Mouse (Mus musculus) stomach, postnatal 0 days (tissue): ENCODE data around the gene Dpy19l1. TPM values are rescaled to one million over a fixed set of nuclear protein-coding genes. Genes with fewer than 3 reads are reported as not detected.

Source experiments
- ATAC-seq: fragments of 200-750 bp; cut with Nextera tagmentation; 2 replicates; pipeline ENCODE4 v1.8.0; 2017; ENCODE audit not compliant: low FRiP score, low TSS enrichment
- DNase-seq: peaks from one replicate; pipeline ENCODE4 v3.0.0-alpha.2; 2016; ENCODE audit warnings: low spot score
- H3K27ac ChIP-seq: fragments of 300-500 bp; sonication (generic); replicated peaks from 2 replicates; pipeline ENCODE4 v1.5.1; 2014; ENCODE audit warnings: mild to moderate bottlenecking, control low read depth
- H3K27me3 ChIP-seq: fragments of 300-500 bp; sonication (generic); 2 replicates; pipeline ENCODE4 v1.6.1; 2014; ENCODE audit warnings: low read length; ENCODE audit not compliant: control insufficient read depth, insufficient read depth
- H3K36me3 ChIP-seq: fragments of 300-500 bp; sonication (generic); 2 replicates; pipeline ENCODE4 v1.6.1; 2014; ENCODE audit warnings: low read length, mixed read lengths; ENCODE audit not compliant: control insufficient read depth, insufficient read depth
- H3K4me1 ChIP-seq: fragments of 300-500 bp; sonication (generic); replicated peaks from 2 replicates; pipeline ENCODE4 v1.6.1; 2014; ENCODE audit warnings: antibody characterized with exemption; ENCODE audit not compliant: control insufficient read depth, insufficient read depth
- H3K4me2 ChIP-seq: fragments of 300-500 bp; sonication (generic); replicated peaks from 2 replicates; pipeline ENCODE4 v1.6.1; 2014; ENCODE audit warnings: low read depth, mild to moderate bottlenecking, control low read depth, moderate library complexity
- H3K4me3 ChIP-seq: fragments of 300-500 bp; sonication (generic); 2 replicates; pipeline ENCODE4 v1.5.1; 2014; ENCODE audit warnings: low read depth, low read length, control low read depth
- H3K9ac ChIP-seq: fragments of 300-500 bp; sonication (generic); 2 replicates; pipeline ENCODE4 v1.6.1; 2014; ENCODE audit warnings: mild to moderate bottlenecking, low read length, control low read depth, mixed read lengths
- H3K9me3 ChIP-seq: fragments of 300-500 bp; sonication (generic); 2 replicates; pipeline ENCODE4 v1.6.1; 2016; ENCODE audit warnings: low read length; ENCODE audit not compliant: control insufficient read depth
- CTCF ChIP-seq: IDR thresholded peaks from 2 replicates; pipeline ENCODE4 v1.5.1; 2016; ENCODE audit warnings: antibody characterized with exemption, low read depth, mild to moderate bottlenecking, moderate library complexity
- EP300 ChIP-seq: optimal IDR thresholded peaks from 2 replicates; pipeline ENCODE3; 2016; ENCODE audit warnings: antibody characterized with exemption
- WGBS: fragments of 180-500 bp; shearing (Covaris S2); extraction: QIAGEN DNeasy Blood & Tissue Kit; methylation state at CpG from one replicate; pipeline ENCODE4 v1.1.7; 2014; 5-methylcytosine and 5-hydroxymethylcytosine counted together
- polyA plus RNA-seq: library from polyadenylated mRNA; unstranded; fragments of >200 nt; fragmentation: Nextera tagmentation; extraction: Ambion mirVana; gene quantifications from 2 replicates; pipeline ENCODE4 v1.2.1, GENCODE M21; 2015

The Dpy19l1 gene
- polyA plus RNA-seq, 1 experiment from 2014 or later = 5.2 TPM

DNA sequence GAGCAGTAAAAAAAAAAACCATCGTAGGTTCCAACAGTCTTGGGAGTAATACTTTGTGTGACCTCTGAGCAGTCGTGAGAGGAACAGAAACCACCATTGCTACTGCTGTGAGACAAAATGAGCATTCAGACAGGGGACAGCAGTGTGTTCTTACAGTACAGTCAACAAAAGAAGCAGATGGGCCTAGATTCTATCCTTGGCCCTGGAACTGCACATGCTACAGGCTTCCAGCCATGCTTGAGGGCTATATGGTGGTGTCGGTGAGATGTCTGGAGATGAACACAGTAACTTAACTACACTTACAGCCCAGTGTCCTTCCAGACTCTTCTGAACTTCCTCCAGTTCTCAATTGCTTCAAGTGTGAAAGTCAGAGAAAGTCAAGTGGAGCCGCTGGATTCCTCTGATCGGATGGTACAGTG, 9.2 kb upstream of the Dpy19l1 start:
- H3K9me3 ChIP-seq = no peaks in the 10 kb centered on the region

DNA sequence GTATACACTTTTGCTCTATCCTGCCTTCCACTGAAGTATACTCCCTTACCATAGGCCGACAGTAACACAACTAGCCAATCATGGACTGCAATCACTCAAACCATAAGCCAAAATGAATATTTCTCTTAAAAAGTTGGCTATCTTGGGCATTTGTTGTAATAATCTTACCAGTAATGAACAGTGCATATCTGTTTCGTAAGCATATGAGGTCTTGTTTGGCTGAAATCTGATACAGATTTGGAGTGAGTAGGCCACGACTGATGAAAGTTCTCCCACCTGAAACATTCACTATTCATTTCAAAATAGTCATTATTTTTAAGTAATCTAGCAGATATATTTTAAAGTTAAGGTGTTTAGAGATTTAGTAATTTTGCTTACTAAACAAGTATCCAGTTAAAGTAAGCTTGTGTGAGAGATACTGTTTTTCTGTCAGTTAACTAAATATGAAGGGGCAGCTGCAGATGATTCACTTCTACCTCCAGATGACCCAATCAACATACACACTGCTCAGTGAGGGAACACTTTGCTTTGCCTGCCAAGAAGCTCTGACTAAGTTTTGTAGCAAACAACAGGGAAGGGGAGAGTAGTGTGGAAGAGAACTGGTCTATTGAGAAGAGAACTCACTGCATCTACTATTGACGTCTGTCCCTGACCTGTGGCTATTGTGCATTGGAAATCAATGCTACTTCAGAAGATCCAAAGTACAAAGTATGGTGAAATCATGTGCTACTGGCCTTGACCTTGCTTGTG, 8.6 kb upstream of the Dpy19l1 start:
- WGBS = 79% methylated on average over 4 of the region's 4 CpGs
- no peaks in the 10 kb centered on the region for H3K36me3 ChIP-seq
- TF ChIP-seq CTCF (no peak), EP300 (no peak)
- H3K27me3 ChIP-seq = no peaks in the 10 kb centered on the region
- H3K27ac ChIP-seq = no peak overlapping the region
- H3K4me3 ChIP-seq = no peak overlapping the region
- H3K4me1 ChIP-seq = no peaks in the 10 kb centered on the region
- no peak overlapping the region for H3K9ac ChIP-seq
- ATAC-seq = no peak
- no peak for DNase-seq
- no peak overlapping the region for H3K4me2 ChIP-seq
- H3K9me3 ChIP-seq = no peaks in the 10 kb centered on the region

More for the DNA sequence above, 9.2 kb upstream of the Dpy19l1 start:
- no peak overlapping the region for H3K9ac ChIP-seq
- H3K4me2 ChIP-seq = no peak overlapping the region
- DNase-seq = no peak
- ATAC-seq = no peak
- no peak overlapping the region for H3K4me3 ChIP-seq
- H3K4me1 ChIP-seq = no peaks in the 10 kb centered on the region
- no peaks in the 10 kb centered on the region for H3K27me3 ChIP-seq
- no peak overlapping the region for H3K27ac ChIP-seq
- H3K36me3 ChIP-seq = no peaks in the 10 kb centered on the region
- 92% methylated on average over 5 of the region's 5 CpGs for WGBS
- TF ChIP-seq EP300 = no peak
- no peak for TF ChIP-seq CTCF

DNA sequence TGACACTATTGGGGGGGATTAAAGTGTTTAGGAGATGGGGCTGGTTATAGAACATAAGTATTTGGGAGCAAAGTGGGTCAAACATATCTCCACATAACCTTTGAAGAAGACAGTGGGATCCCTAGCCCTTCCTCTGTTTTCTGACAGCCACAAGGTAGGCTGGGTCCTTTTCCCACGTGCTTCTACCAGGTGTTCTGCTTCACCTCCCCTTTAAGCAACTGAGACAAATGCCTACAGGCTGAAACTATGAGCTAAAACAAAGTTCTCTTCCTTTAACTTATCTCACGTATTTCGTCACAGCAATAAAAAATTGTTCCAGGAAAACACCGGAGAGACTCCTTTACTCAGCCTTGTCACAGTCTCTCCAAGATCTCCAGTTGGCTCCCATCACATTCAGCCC, 5.9 kb upstream of the Dpy19l1 start:
- no peaks in the 10 kb centered on the region for H3K27me3 ChIP-seq
- TF ChIP-seq EP300 = no peak
- no peak for TF ChIP-seq CTCF
- H3K9me3 ChIP-seq = no peaks in the 10 kb centered on the region
- H3K27ac ChIP-seq = no peak overlapping the region
- 79% methylated on average over 4 of the region's 4 CpGs for WGBS
- no peaks in the 10 kb centered on the region for H3K4me1 ChIP-seq
- no peak for DNase-seq
- H3K4me3 ChIP-seq = no peak overlapping the region
- H3K36me3 ChIP-seq = no peaks in the 10 kb centered on the region
- ATAC-seq = no peak
- no peak overlapping the region for H3K4me2 ChIP-seq
- no peak overlapping the region for H3K9ac ChIP-seq

DNA sequence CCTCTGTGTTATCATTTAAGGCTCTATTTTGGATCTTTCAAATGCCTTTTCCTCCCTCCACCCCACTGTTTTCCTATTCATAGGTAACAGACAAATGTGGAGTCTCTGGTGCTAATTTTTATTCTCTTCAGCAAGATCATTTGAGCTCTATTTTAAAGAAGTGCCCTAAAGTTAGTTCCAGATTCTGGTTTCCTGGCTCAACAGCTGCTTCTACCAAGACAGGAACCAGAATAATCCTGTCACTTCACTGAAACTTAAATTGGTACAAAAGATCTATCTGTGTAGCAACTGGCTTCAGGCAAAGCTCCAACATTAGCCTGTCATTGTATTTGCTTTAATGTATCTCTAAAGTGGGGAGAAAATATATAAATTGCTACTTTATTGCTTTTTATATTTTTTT, 3.6 kb upstream of the Dpy19l1 start:
- DNase-seq (no peak), ATAC-seq (no peak)
- Histone ChIP-seq H3K4me3 (no peak overlapping the region), H3K9me3 (no peaks in the 10 kb centered on the region), H3K36me3 (no peaks in the 10 kb centered on the region), H3K4me2 (no peak overlapping the region), H3K27ac (no peak overlapping the region), H3K9ac (no peak overlapping the region), H3K27me3 (no peaks in the 10 kb centered on the region), H3K4me1 (no peaks in the 10 kb centered on the region; the same call in 1 of the 2 replicates)
- TF ChIP-seq CTCF (no peak), EP300 (no peak)

DNA sequence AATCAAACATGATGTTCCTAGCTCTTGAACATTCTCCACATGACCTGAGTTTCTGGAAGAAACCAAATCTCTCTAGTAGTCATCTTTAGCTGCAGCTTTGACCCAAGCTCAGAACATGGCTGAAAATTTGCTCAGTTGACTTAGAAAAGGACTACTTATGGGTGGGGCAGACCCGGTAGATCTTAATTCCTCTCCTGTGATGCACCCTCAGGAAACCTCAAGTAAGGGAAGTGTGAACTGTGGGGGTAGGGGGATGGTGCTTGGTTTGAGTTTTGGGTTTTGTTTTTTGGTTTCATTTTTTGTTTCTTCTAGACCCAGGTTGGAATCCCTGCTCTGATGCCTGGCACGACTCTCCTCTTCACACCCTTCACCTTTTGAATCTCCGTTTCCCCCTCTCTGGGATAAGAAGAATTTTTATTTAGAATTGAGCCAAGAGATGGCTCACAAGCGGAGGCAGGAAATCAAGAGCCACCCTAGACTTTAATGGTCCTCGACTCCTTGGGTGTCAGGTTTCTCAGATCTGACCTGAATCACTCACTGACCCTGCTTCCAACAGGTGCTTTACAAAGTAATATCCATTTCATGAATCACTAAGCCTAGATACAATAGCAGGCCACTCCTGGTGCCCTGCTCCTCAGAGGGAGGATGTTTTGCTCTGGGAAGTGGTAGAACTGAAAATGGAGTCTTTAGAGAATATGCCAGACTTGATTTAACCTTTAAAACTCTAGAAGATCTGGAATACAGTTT, 2.2 kb upstream of the Dpy19l1 start:
- DNase-seq = no peak
- Histone ChIP-seq H3K4me3 (no peak overlapping the region), H3K9ac (no peak overlapping the region), H3K27me3 (no peaks in the 10 kb centered on the region), H3K4me1 (no peaks in the 10 kb centered on the region; the same call in 1 of the 2 replicates), H3K36me3 (no peaks in the 10 kb centered on the region), H3K9me3 (no peaks in the 10 kb centered on the region), H3K27ac (no peak overlapping the region), H3K4me2 (no peak overlapping the region)
- 58% methylated on average over 5 of the region's 5 CpGs for WGBS
- no peak for ATAC-seq
- TF ChIP-seq CTCF (no peak), EP300 (no peak)

DNA sequence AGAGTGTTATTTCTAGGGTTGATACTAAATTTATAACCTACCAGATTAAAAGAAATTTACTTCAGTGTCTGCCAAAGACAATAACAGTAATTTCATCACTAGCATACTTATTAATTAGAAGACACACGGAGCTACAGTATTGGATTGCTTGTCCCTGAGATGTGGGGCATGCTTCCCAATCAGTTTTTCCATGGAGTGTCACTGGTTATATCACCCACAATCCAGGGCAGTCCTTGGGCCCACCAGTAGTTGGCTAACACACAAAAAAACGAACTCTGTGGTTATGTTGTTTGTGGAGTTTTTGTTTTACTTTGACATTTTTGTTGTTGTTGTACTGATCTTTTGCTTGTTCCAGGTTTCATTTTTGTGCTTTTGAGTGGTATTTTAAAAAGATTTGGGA, 1.4 kb upstream of the Dpy19l1 start:
- no peaks in the 10 kb centered on the region for H3K9me3 ChIP-seq
- H3K36me3 ChIP-seq = no peaks in the 10 kb centered on the region
- no peaks in the 10 kb centered on the region for H3K27me3 ChIP-seq
- DNase-seq (no peak), ATAC-seq (no peak)
- no peak overlapping the region for H3K9ac ChIP-seq
- no peak overlapping the region for H3K27ac ChIP-seq
- WGBS = 75% methylated on average over 2 of the region's 2 CpGs
- H3K4me1 ChIP-seq = no peaks in the 10 kb centered on the region; the same call in 1 of the 2 replicates
- TF ChIP-seq CTCF = no peak
- no peak for TF ChIP-seq EP300
- H3K4me2 ChIP-seq = no peak overlapping the region
- no peak overlapping the region for H3K4me3 ChIP-seq
